Mouse (Mus musculus) stomach, postnatal 0 days (tissue): Measurements from ENCODE around the gene D1Pas1. TPM values are rescaled to one million over a fixed set of nuclear protein-coding genes. Genes with fewer than 3 reads are reported as not detected.

ENCODE experiments used
- ATAC-seq: fragments of 200-750 bp; cut with Nextera tagmentation; 2 replicates; pipeline ENCODE4 v1.8.0; 2017; ENCODE audit not compliant: low FRiP score, low TSS enrichment
- DNase-seq: peaks from one replicate; pipeline ENCODE4 v3.0.0-alpha.2; 2016; ENCODE audit warnings: low spot score
- H3K27ac ChIP-seq: fragments of 300-500 bp; sonication (generic); replicated peaks from 2 replicates; pipeline ENCODE4 v1.5.1; 2014; ENCODE audit warnings: mild to moderate bottlenecking, control low read depth
- H3K27me3 ChIP-seq: fragments of 300-500 bp; sonication (generic); 2 replicates; pipeline ENCODE4 v1.6.1; 2014; ENCODE audit warnings: low read length; ENCODE audit not compliant: control insufficient read depth, insufficient read depth
- H3K36me3 ChIP-seq: fragments of 300-500 bp; sonication (generic); 2 replicates; pipeline ENCODE4 v1.6.1; 2014; ENCODE audit warnings: low read length, mixed read lengths; ENCODE audit not compliant: control insufficient read depth, insufficient read depth
- H3K4me1 ChIP-seq: fragments of 300-500 bp; sonication (generic); replicated peaks from 2 replicates; pipeline ENCODE4 v1.6.1; 2014; ENCODE audit warnings: antibody characterized with exemption; ENCODE audit not compliant: control insufficient read depth, insufficient read depth
- H3K4me2 ChIP-seq: fragments of 300-500 bp; sonication (generic); replicated peaks from 2 replicates; pipeline ENCODE4 v1.6.1; 2014; ENCODE audit warnings: low read depth, mild to moderate bottlenecking, control low read depth, moderate library complexity
- H3K4me3 ChIP-seq: fragments of 300-500 bp; sonication (generic); 2 replicates; pipeline ENCODE4 v1.5.1; 2014; ENCODE audit warnings: low read depth, low read length, control low read depth
- H3K9ac ChIP-seq: fragments of 300-500 bp; sonication (generic); 2 replicates; pipeline ENCODE4 v1.6.1; 2014; ENCODE audit warnings: mild to moderate bottlenecking, low read length, control low read depth, mixed read lengths
- H3K9me3 ChIP-seq: fragments of 300-500 bp; sonication (generic); 2 replicates; pipeline ENCODE4 v1.6.1; 2016; ENCODE audit warnings: low read length; ENCODE audit not compliant: control insufficient read depth
- CTCF ChIP-seq: IDR thresholded peaks from 2 replicates; pipeline ENCODE4 v1.5.1; 2016; ENCODE audit warnings: antibody characterized with exemption, low read depth, mild to moderate bottlenecking, moderate library complexity
- EP300 ChIP-seq: optimal IDR thresholded peaks from 2 replicates; pipeline ENCODE3; 2016; ENCODE audit warnings: antibody characterized with exemption
- WGBS: fragments of 180-500 bp; shearing (Covaris S2); extraction: QIAGEN DNeasy Blood & Tissue Kit; methylation state at CpG from one replicate; pipeline ENCODE4 v1.1.7; 2014; 5-methylcytosine and 5-hydroxymethylcytosine counted together
- polyA plus RNA-seq: library from polyadenylated mRNA; unstranded; fragments of >200 nt; fragmentation: Nextera tagmentation; extraction: Ambion mirVana; gene quantifications from 2 replicates; pipeline ENCODE4 v1.2.1, GENCODE M21; 2015

D1Pas1 gene
- polyA plus RNA-seq, 1 experiment from 2014 or later: not detected

DNA sequence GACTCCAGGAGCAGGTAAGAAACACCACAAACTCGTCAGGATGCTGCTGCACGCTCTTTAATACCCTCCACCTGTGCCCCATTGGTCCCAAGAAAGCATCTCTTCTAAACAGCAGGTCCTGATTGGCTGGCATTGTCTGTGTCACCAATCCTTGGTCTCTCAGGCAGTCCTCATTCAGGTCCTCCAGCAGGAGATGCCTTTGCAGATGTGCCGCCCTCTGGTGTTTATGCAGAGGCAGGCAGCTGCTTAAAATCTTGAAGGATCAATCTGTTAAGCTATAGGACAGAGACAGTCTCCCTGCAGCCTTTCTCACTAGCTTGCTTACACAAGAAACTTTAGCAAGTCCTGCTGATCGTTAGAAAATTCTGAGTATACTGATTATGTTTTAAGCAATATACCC is 7.8 kb upstream of the D1Pas1 start:
- no peak overlapping the region for H3K27ac ChIP-seq
- 47% methylated on average over 4 of the region's 4 CpGs for WGBS
- ATAC-seq: no peak
- no peak overlapping the region for H3K4me2 ChIP-seq
- TF ChIP-seq EP300 (no peak), CTCF (peak; percentile 54)
- H3K9me3 ChIP-seq: no peaks in the 10 kb centered on the region
- H3K9ac ChIP-seq: no peak overlapping the region
- no peak for DNase-seq
- no peaks in the 10 kb centered on the region for H3K36me3 ChIP-seq
- H3K4me1 ChIP-seq: no peaks in the 10 kb centered on the region
- H3K4me3 ChIP-seq: no peak overlapping the region
- no peaks in the 10 kb centered on the region for H3K27me3 ChIP-seq

DNA sequence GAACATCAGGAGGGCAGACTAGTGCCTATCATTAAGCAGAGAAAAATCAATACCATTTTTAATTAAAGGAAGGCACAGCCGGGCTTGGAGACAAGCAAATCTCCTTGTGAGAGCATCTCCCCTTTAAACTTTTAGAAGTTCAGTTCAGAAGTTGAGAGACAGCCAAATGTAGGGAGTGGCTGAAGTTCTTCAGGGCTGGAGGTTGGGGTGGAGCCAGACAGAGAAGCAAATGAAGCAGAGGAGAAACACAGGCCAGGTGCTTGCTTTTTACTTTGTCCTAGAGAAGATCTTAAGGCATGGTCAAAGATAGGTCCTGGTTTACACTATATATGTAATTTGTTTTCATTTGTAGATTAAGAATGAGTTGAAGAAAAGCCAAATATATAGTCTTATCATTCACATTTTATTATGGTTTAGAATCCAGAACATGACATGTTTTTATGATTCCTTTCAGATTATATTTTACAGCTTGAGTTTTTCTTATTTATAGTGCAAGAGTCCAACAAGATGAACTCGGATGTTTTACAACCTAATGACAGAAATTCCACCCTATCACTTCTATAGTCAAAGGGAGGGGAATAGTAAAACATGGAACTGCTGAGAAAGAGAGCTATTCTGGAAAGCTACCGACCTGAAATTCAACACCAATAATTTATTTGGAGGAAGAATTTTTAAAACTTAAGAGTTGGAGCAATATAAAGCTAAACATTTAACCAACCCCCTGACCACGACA is 2.9 kb upstream of the D1Pas1 start:
- no peak overlapping the region for H3K4me3 ChIP-seq
- H3K9me3 ChIP-seq: peaks cover 6% of the 10 kb centered on the region; the same call in 1 of the 2 replicates
- no peaks in the 10 kb centered on the region for H3K27me3 ChIP-seq
- no peak overlapping the region for H3K9ac ChIP-seq
- no peaks in the 10 kb centered on the region for H3K4me1 ChIP-seq
- no peak for DNase-seq
- whole genome bisulfite sequencing: 41% methylated on average over 4 of the region's 4 CpGs
- no peaks in the 10 kb centered on the region for H3K36me3 ChIP-seq
- ATAC-seq: no peak
- H3K4me2 ChIP-seq: no peak overlapping the region
- H3K27ac ChIP-seq: no peak overlapping the region
- TF ChIP-seq EP300 (no peak), CTCF (no peak)

DNA sequence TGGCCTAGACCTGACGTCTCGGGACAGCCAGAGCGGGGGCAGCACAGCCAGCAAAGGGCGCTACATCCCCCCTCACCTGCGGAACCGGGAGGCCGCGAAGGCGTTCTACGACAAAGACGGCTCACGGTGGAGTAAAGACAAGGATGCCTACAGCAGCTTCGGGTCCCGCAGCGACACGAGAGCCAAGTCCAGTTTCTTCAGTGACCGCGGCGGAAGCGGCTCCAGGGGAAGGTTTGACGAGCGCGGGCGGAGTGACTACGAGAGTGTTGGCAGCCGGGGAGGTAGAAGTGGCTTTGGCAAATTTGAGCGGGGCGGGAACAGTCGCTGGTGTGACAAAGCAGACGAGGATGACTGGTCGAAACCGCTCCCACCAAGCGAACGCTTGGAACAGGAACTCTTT is 710 bp downstream of the D1Pas1 start:
- 92% methylated on average over 34 of the region's 34 CpGs for WGBS
- no peak for DNase-seq
- H3K4me1 ChIP-seq: no peaks in the 10 kb centered on the region
- H3K36me3 ChIP-seq: no peaks in the 10 kb centered on the region
- peaks cover 6% of the 10 kb centered on the region; the same call in 1 of the 2 replicates for H3K9me3 ChIP-seq
- no peak overlapping the region for H3K4me3 ChIP-seq
- no peak for ATAC-seq
- TF ChIP-seq EP300 (no peak), CTCF (no peak)
- H3K4me2 ChIP-seq: no peak overlapping the region
- H3K27me3 ChIP-seq: no peaks in the 10 kb centered on the region
- H3K9ac ChIP-seq: no peak overlapping the region
- no peak overlapping the region for H3K27ac ChIP-seq

DNA sequence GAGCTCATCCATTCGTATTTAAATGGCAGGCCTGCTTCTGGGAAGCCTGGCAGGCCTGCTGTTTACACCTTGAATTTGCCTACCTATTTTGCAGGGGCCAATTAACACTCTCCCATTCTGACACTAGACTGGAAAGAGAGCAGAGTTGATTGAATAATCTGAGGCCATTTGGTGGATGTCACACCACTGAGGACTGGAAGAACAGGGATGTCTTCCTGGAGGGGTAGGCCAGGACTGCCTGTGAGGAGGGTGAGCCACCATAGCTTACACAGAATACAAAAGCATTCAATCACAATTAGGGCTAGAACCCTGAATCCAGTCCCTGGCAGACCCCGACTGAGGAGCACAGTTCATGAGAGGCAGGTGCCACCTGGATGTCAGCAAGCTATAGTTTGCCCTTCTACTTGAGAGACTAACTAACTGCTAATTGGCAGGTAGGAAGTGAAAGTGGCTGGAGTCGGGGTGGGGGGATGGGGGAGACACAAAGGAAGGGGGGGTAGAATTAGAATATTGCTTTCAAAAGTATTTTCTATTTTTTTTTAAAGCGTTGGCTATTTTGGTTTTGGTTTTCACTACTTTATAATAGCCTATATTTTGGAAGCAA is 9.8 kb downstream of the D1Pas1 start:
- no peak for ATAC-seq

DNA sequence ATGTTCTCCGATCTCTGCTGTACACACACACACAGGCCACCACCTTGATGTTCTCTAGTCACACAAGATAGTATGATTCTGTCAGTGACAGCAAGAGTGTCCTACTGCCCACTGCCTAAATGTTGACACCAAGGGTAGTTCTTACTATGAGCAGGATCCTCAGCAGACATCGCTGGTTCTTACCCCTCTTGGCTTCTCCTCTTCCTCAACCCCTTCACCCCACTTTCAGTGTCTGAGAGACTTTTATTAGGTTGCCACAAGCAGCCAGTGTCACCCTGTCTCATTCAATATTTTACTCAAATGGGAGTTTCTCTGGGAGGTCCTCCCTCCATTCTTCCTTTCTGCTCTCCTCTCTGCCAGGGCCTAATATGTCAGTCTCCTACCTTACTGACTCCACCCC is 10.6 kb downstream of the D1Pas1 start:
- Histone ChIP-seq H3K9me3 (no peaks in the 10 kb centered on the region), H3K36me3 (no peaks in the 10 kb centered on the region), H3K9ac (no peak overlapping the region), H3K27me3 (no peaks in the 10 kb centered on the region), H3K4me2 (no peak overlapping the region), H3K4me1 (no peaks in the 10 kb centered on the region), H3K4me3 (no peak overlapping the region), H3K27ac (no peak overlapping the region)
- WGBS: 96% methylated on average over 2 of the region's 2 CpGs
- ATAC-seq: no peak
- no peak for DNase-seq
- TF ChIP-seq CTCF (no peak), EP300 (no peak)

More for the DNA sequence above, 9.8 kb downstream of the D1Pas1 start:
- Histone ChIP-seq H3K4me2 (no peak overlapping the region), H3K4me1 (no peaks in the 10 kb centered on the region), H3K27ac (no peak overlapping the region), H3K36me3 (no peaks in the 10 kb centered on the region), H3K27me3 (no peaks in the 10 kb centered on the region), H3K9ac (no peak overlapping the region), H3K4me3 (no peak overlapping the region), H3K9me3 (no peaks in the 10 kb centered on the region)
- no peak for DNase-seq
- TF ChIP-seq CTCF: no peak
- 46% methylated on average over 4 of the region's 4 CpGs for WGBS

- H3K4me1 ChIP-seq: no peaks in the 10 kb centered on the region
- H3K4me2 ChIP-seq: no peak overlapping the region
- WGBS: 71% methylated on average over 8 of the region's 8 CpGs
- no peak overlapping the region for H3K9ac ChIP-seq
- DNase-seq (no peak), ATAC-seq (no peak)
- H3K27me3 ChIP-seq: no peaks in the 10 kb centered on the region
- no peaks in the 10 kb centered on the region for H3K9me3 ChIP-seq
- H3K27ac ChIP-seq: no peak overlapping the region
- no peaks in the 10 kb centered on the region for H3K36me3 ChIP-seq
- no peak for TF ChIP-seq CTCF
- TF ChIP-seq EP300: no peak
- no peak overlapping the region for H3K4me3 ChIP-seq
Measured at GRCm38 (mm10) chr1:186979465-186979864, 12.2 kb downstream of the D1Pas1 start.
